Mouse (Mus musculus) ES-E14 (cell line): Measurements from ENCODE around the gene Gimap7.

Experiments
- CHD2 ChIP-seq: IDR thresholded peaks from 2 replicates; pipeline ENCODE4 v1.6.1; 2014; ENCODE audit warnings: mild to moderate bottlenecking, low read depth, low read length, inconsistent platforms
- HCFC1 ChIP-seq: IDR thresholded peaks from 2 replicates; pipeline ENCODE4 v1.6.1; 2012; ENCODE audit warnings: low read length, inconsistent platforms, borderline replicate concordance; ENCODE audit not compliant: insufficient read depth
- MAFK ChIP-seq: IDR thresholded peaks from 2 replicates; pipeline ENCODE4 v1.6.1; 2014; ENCODE audit warnings: mild to moderate bottlenecking, low read depth, low read length, inconsistent platforms; ENCODE audit not compliant: insufficient read depth
- ZC3H11A ChIP-seq: IDR thresholded peaks from 2 replicates; pipeline ENCODE4 v1.6.1; 2012; ENCODE audit warnings: low read depth, mild to moderate bottlenecking, inconsistent platforms, low read length, borderline replicate concordance
- ZNF384 ChIP-seq: IDR thresholded peaks from 2 replicates; pipeline ENCODE4 v1.6.1; 2012; ENCODE audit warnings: low read depth, low read length, inconsistent platforms

- no peak for TF ChIP-seq CHD2
- TF ChIP-seq MAFK, result no peak
- TF ChIP-seq ZC3H11A, result no peak
- TF ChIP-seq ZNF384, result no peak
- TF ChIP-seq HCFC1, result no peak
Measured at GRCm38 (mm10) chr6:48727761-48728160, 9.3 kb downstream of the Gimap7 start.
